Mouse (Mus musculus): ENCODE results near the gene Chn1. TPM values are rescaled to one million over a fixed set of nuclear protein-coding genes. Genes with fewer than 3 reads are reported as not detected.

The Chn1 gene
- polyA plus RNA-seq, 1 experiment from 2014 or later, result 20.5 TPM

- H3K9ac ChIP-seq (ENCODE audit: low read length), result no peak overlapping the region
- no peak for ATAC-seq (replicated peaks; ENCODE audit: extremely low read depth, insufficient read depth, low FRiP score)
- no peak overlapping the region for H3K27ac ChIP-seq (ENCODE audit: low read length)
- 84% methylated on average over 4 of the region's 4 CpGs for WGBS
- no peaks in the 10 kb centered on the region for H3K4me1 ChIP-seq (ENCODE audit: control insufficient read depth, insufficient read depth, low read length)
- no peaks in the 10 kb centered on the region for H3K9me3 ChIP-seq (replicated peaks; ENCODE audit: control insufficient read depth, low read length)
- H3K4me2 ChIP-seq (ENCODE audit: low read depth, low read length), result no peak overlapping the region
- peaks cover 14% of the 10 kb centered on the region for H3K36me3 ChIP-seq (ENCODE audit: control insufficient read depth, insufficient read depth)
- no peaks in the 10 kb centered on the region for H3K27me3 ChIP-seq (ENCODE audit: control insufficient read depth, insufficient read depth, low read length)
- no peak overlapping the region for H3K4me3 ChIP-seq (ENCODE audit: low read length)
Measured at GRCm38 (mm10) chr2:73618486-73619052, 156.6 kb downstream of the Chn1 start.

- Histone ChIP-seq H3K9me3 (replicated peaks; ENCODE audit: control insufficient read depth, low read length) (no peaks in the 10 kb centered on the region), H3K4me2 (ENCODE audit: low read depth, low read length) (no peak overlapping the region), H3K9ac (ENCODE audit: low read length) (no peak overlapping the region), H3K4me1 (ENCODE audit: control insufficient read depth, insufficient read depth, low read length) (no peaks in the 10 kb centered on the region), H3K27me3 (ENCODE audit: control insufficient read depth, insufficient read depth, low read length) (no peaks in the 10 kb centered on the region), H3K4me3 (ENCODE audit: low read length) (no peak overlapping the region), H3K36me3 (ENCODE audit: control insufficient read depth, insufficient read depth) (peaks cover 10% of the 10 kb centered on the region), H3K27ac (ENCODE audit: low read length) (no peak overlapping the region)
- 86% methylated on average over 17 of the region's 17 CpGs for WGBS
- ATAC-seq (replicated peaks; ENCODE audit: extremely low read depth, insufficient read depth, low FRiP score), result no peak
Measured at GRCm38 (mm10) chr2:73616434-73617057, 158.6 kb downstream of the Chn1 start.

- Histone ChIP-seq H3K4me3 (ENCODE audit: low read length) (no peak overlapping the region), H3K27ac (ENCODE audit: low read length) (no peak overlapping the region), H3K4me1 (ENCODE audit: control insufficient read depth, insufficient read depth, low read length) (no peaks in the 10 kb centered on the region), H3K36me3 (ENCODE audit: control insufficient read depth, insufficient read depth) (peaks cover 10% of the 10 kb centered on the region), H3K4me2 (ENCODE audit: low read depth, low read length) (no peak overlapping the region), H3K9me3 (replicated peaks; ENCODE audit: control insufficient read depth, low read length) (no peaks in the 10 kb centered on the region), H3K27me3 (ENCODE audit: control insufficient read depth, insufficient read depth, low read length) (no peaks in the 10 kb centered on the region), H3K9ac (ENCODE audit: low read length) (no peak overlapping the region)
- WGBS, result 88% methylated on average over 5 of the region's 5 CpGs
- ATAC-seq (replicated peaks; ENCODE audit: extremely low read depth, insufficient read depth, low FRiP score), result no peak
Measured at GRCm38 (mm10) chr2:73615456-73615855, 159.7 kb downstream of the Chn1 start.

GRCm38 (mm10) chr2:73614303-73614702 is 160.8 kb downstream of the Chn1 start:
- H3K4me2 ChIP-seq (ENCODE audit: low read depth, low read length), result no peak overlapping the region
- H3K9ac ChIP-seq (ENCODE audit: low read length), result no peak overlapping the region
- H3K36me3 ChIP-seq (ENCODE audit: control insufficient read depth, insufficient read depth), result peaks cover 10% of the 10 kb centered on the region
- no peak overlapping the region for H3K27ac ChIP-seq (ENCODE audit: low read length)
- H3K4me3 ChIP-seq (ENCODE audit: low read length), result no peak overlapping the region
- H3K27me3 ChIP-seq (ENCODE audit: control insufficient read depth, insufficient read depth, low read length), result no peaks in the 10 kb centered on the region
- no peaks in the 10 kb centered on the region for H3K9me3 ChIP-seq (replicated peaks; ENCODE audit: control insufficient read depth, low read length)
- ATAC-seq (replicated peaks; ENCODE audit: extremely low read depth, insufficient read depth, low FRiP score), result no peak
- no peaks in the 10 kb centered on the region for H3K4me1 ChIP-seq (ENCODE audit: control insufficient read depth, insufficient read depth, low read length)
- 94% methylated on average over 8 of the region's 8 CpGs for WGBS

GRCm38 (mm10) chr2:73612941-73613340 is 162.2 kb downstream of the Chn1 start:
- ATAC-seq (replicated peaks; ENCODE audit: extremely low read depth, insufficient read depth, low FRiP score), result no peak
- Histone ChIP-seq H3K9me3 (replicated peaks; ENCODE audit: control insufficient read depth, low read length) (no peaks in the 10 kb centered on the region), H3K4me2 (ENCODE audit: low read depth, low read length) (no peak overlapping the region), H3K27ac (ENCODE audit: low read length) (no peak overlapping the region), H3K9ac (ENCODE audit: low read length) (no peak overlapping the region), H3K4me3 (ENCODE audit: low read length) (no peak overlapping the region), H3K27me3 (ENCODE audit: control insufficient read depth, insufficient read depth, low read length) (no peaks in the 10 kb centered on the region), H3K4me1 (ENCODE audit: control insufficient read depth, insufficient read depth, low read length) (no peaks in the 10 kb centered on the region), H3K36me3 (ENCODE audit: control insufficient read depth, insufficient read depth) (peaks cover 10% of the 10 kb centered on the region)
- WGBS, result 85% methylated on average over 7 of the region's 7 CpGs

- Histone ChIP-seq H3K9me3 (replicated peaks; ENCODE audit: control insufficient read depth, low read length) (no peaks in the 10 kb centered on the region), H3K4me2 (ENCODE audit: low read depth, low read length) (no peak overlapping the region), H3K27me3 (ENCODE audit: control insufficient read depth, insufficient read depth, low read length) (no peaks in the 10 kb centered on the region), H3K9ac (ENCODE audit: low read length) (no peak overlapping the region), H3K36me3 (ENCODE audit: control insufficient read depth, insufficient read depth) (peaks cover 7% of the 10 kb centered on the region), H3K4me1 (ENCODE audit: control insufficient read depth, insufficient read depth, low read length) (no peaks in the 10 kb centered on the region), H3K27ac (ENCODE audit: low read length) (no peak overlapping the region), H3K4me3 (ENCODE audit: low read length) (no peak overlapping the region)
- WGBS, result 90% methylated on average over 6 of the region's 6 CpGs
- no peak for ATAC-seq (replicated peaks; ENCODE audit: extremely low read depth, insufficient read depth, low FRiP score)
Measured at GRCm38 (mm10) chr2:73612367-73612914, 162.7 kb downstream of the Chn1 start.

GRCm38 (mm10) chr2:73611798-73612197 is 163.3 kb downstream of the Chn1 start:
- 71% methylated on average over 6 of the region's 6 CpGs for WGBS
- Histone ChIP-seq H3K4me2 (ENCODE audit: low read depth, low read length) (no peak overlapping the region), H3K9me3 (replicated peaks; ENCODE audit: control insufficient read depth, low read length) (no peaks in the 10 kb centered on the region), H3K4me1 (ENCODE audit: control insufficient read depth, insufficient read depth, low read length) (no peaks in the 10 kb centered on the region), H3K27ac (ENCODE audit: low read length) (no peak overlapping the region), H3K36me3 (ENCODE audit: control insufficient read depth, insufficient read depth) (peaks cover 5% of the 10 kb centered on the region), H3K4me3 (ENCODE audit: low read length) (no peak overlapping the region), H3K27me3 (ENCODE audit: control insufficient read depth, insufficient read depth, low read length) (no peaks in the 10 kb centered on the region), H3K9ac (ENCODE audit: low read length) (no peak overlapping the region)
- ATAC-seq (replicated peaks; ENCODE audit: extremely low read depth, insufficient read depth, low FRiP score), result no peak

GRCm38 (mm10) chr2:73609724-73610210 is 165.4 kb downstream of the Chn1 start:
- Histone ChIP-seq H3K36me3 (ENCODE audit: control insufficient read depth, insufficient read depth) (peaks cover 4% of the 10 kb centered on the region), H3K4me3 (ENCODE audit: low read length) (no peak overlapping the region), H3K27me3 (ENCODE audit: control insufficient read depth, insufficient read depth, low read length) (no peaks in the 10 kb centered on the region), H3K27ac (ENCODE audit: low read length) (no peak overlapping the region), H3K4me1 (ENCODE audit: control insufficient read depth, insufficient read depth, low read length) (no peaks in the 10 kb centered on the region), H3K9me3 (replicated peaks; ENCODE audit: control insufficient read depth, low read length) (no peaks in the 10 kb centered on the region), H3K9ac (ENCODE audit: low read length) (no peak overlapping the region), H3K4me2 (ENCODE audit: low read depth, low read length) (no peak overlapping the region)
- 55% methylated on average over 3 of the region's 3 CpGs for WGBS
- no peak for ATAC-seq (replicated peaks; ENCODE audit: extremely low read depth, insufficient read depth, low FRiP score)

GRCm38 (mm10) chr2:73609067-73609723 is 166.0 kb downstream of the Chn1 start:
- Histone ChIP-seq H3K27ac (ENCODE audit: low read length) (no peak overlapping the region), H3K9me3 (replicated peaks; ENCODE audit: control insufficient read depth, low read length) (no peaks in the 10 kb centered on the region), H3K27me3 (ENCODE audit: control insufficient read depth, insufficient read depth, low read length) (no peaks in the 10 kb centered on the region), H3K4me1 (ENCODE audit: control insufficient read depth, insufficient read depth, low read length) (no peaks in the 10 kb centered on the region), H3K9ac (ENCODE audit: low read length) (no peak overlapping the region), H3K36me3 (ENCODE audit: control insufficient read depth, insufficient read depth) (peaks cover 4% of the 10 kb centered on the region), H3K4me2 (ENCODE audit: low read depth, low read length) (no peak overlapping the region), H3K4me3 (ENCODE audit: low read length) (no peak overlapping the region)
- no peak for ATAC-seq (replicated peaks; ENCODE audit: extremely low read depth, insufficient read depth, low FRiP score)
- WGBS, result 75% methylated on average over 5 of the region's 5 CpGs
